Mouse (Mus musculus) gastrocnemius, postnatal 10 days (tissue): ENCODE results near the gene Mapk8ip3. TPM values are rescaled to one million over a fixed set of nuclear protein-coding genes. Genes with fewer than 3 reads are reported as not detected.
A peak's percentile ranks its signal among the peaks of the same experiment; 100 is the strongest.

Experiments used
- DNase-seq: peaks from one replicate; pipeline ENCODE4 v3.0.0; 2021; ENCODE audit warnings: mixed read lengths
- total RNA-seq, 2 experiments: library from RNA; stranded (reverse); gene quantifications; 2 replicates each; pipeline ENCODE4 v1.2.3; 2021

Gene Mapk8ip3
- total RNA-seq, 2 experiments from 2014 or later = 23.5 to 37.8 TPM

DNA sequence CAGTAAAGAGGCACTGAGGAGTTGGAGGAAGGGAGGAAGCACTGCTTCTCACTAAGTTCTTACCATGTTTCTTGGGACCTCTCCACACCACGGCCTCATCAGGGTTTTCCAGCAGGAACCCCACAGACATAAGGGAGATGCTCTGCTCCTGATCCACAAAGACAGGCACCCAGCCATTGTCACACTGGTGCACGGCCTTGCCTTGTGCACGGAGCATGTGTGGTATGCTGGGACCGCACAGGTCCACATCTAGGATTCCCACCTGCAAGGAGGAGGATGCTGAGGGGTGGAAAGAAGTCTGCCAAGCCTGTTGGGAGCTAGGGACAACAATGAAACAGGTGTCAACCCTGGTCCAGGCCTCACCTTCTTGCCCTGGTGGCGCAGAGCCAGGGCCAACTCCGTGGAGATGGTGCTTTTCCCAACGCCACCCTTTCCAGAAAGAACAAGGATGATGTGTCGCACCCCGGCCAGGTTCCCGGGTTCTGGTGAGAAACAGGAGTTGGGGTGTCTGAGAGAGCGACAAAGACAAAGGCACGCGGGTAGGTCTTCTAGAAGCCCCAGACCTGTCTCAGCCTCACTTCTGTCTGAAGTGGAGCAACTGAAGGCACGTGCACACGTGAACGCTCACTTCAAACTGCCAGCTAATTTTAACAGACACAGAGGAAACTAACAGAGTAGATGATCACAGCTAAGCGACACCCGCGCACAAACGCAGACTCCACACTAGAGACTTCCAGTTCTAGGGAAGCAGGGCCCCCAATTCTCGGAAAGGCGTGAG, 51.2 kb downstream of the Mapk8ip3 start:
- no peak for DNase-seq

- DNase-seq = no peak
Observed at GRCm38 (mm10) chr17:24884391-24884790, 52.4 kb downstream of the Mapk8ip3 start.

DNA sequence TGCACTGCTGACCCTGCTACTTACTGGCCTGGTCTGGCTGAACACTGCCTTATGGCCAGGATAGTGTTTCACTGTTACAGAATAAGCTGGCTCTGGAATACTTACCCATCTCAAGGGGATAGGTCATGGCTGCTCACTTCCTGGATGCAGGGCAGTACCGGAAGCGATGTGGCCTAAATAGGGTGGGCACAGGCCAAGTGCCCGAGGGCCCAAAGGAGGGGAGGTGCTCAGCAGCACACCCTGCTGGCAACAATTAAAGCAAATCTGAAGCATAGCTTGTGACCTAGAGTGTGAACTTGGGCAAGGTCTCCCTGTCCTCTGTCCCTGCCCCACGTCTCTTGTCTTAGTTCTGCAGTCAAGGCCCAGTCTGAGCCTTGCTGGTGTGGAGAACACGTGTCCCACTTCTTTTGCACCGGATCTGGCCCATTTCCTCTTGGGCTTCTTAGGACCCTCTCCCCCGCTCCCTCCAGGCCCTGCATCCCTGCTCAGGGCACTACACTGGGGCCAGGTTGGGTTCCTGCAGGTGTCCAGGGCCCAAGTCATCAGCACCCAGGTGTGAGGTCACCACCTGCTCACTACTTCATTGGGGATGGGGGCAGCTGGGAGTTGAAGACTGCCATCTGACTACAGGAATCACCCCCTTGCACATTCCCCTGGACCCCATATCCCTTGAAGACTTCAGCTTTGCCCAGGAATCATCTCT, 54.9 kb downstream of the Mapk8ip3 start:
- no peak for DNase-seq

DNA sequence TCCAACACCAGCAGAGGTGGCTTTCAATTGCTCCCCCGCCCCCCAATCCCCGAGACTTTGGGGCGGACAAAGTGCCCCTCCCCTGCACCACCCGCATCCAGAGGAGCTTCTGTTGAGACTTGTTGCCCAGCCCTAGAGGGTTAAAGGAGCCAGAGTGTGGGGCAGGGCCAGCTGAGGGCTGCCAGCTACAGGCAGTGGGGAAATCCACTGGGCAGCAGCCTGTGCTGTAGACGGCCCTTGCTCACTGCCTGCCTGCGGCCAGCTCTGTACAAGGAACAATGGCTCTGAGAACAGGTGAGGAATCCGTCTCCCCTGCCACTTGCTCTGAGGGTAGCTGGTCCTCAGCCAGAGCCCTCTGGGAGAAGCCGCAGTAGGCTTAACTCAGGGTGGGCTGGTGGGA, 58.2 kb downstream of the Mapk8ip3 start:
- no peak for DNase-seq

DNA sequence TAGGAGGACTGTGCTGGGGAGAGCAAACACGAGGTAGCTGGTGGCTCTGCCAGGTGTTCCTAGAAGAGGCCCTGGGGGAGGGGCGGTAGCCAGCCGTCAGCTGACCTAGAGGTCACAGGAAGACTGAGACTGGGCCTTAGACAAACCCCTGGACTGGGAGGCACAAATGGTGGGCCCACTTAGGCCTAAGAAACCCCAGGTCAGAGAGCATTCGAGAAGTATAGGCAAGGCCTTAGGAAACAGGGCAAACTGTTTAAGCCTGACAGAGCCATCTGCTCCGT, 58.7 kb downstream of the Mapk8ip3 start:
- DNase-seq = peak; percentile 63

GRCm38 (mm10) chr17:24877336-24878116, 59.3 kb downstream of the Mapk8ip3 start:
- peak; percentile 56 for DNase-seq

DNA sequence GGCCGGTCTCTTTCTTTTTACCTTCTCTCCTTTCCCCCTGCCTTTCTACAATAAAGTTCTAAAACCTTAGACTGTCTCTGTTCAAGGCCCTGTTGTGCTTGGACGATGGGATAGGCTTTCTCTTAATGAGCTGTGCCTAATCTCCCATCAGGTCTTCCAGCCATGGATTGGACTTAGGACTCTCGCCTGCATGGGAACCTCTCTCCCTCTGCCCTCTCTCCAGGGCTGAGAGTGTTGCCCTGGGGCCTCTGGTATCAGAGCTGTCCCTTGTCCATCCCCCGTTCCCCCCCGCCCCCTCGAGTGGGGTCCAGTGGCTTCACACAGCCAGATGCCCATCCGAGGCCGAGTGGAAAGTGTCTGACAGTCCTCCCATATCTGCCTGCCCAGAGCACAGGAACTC, 61.8 kb downstream of the Mapk8ip3 start:
- no peak for DNase-seq

DNA sequence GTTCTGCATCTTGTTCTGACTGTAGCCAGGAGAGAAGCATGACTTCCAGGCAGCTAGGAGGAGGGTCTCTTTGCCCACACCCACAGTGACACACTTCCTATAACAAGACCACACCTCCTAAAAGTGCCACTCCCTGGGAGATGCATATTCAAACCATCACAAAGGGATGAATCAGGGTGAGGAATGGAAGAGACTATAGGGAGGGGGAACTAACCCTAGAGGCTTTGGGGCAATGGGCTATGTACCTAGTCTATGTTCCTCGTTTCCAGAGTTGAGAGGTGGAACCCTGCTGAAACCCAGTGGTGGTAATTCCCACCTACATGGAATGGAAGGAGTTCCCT, 62.4 kb downstream of the Mapk8ip3 start:
- no peak for DNase-seq

GRCm38 (mm10) chr17:24873695-24874404, 62.9 kb downstream of the Mapk8ip3 start:
- DNase-seq = no peak

GRCm38 (mm10) chr17:24867914-24868313, 68.9 kb downstream of the Mapk8ip3 start:
- DNase-seq = no peak

- DNase-seq = no peak
Observed at GRCm38 (mm10) chr17:24865776-24866175, 71.0 kb downstream of the Mapk8ip3 start, which contains the start of gene Igfals. Gene Igfals, plus strand, starts transcription at chr17:24865997.

DNA sequence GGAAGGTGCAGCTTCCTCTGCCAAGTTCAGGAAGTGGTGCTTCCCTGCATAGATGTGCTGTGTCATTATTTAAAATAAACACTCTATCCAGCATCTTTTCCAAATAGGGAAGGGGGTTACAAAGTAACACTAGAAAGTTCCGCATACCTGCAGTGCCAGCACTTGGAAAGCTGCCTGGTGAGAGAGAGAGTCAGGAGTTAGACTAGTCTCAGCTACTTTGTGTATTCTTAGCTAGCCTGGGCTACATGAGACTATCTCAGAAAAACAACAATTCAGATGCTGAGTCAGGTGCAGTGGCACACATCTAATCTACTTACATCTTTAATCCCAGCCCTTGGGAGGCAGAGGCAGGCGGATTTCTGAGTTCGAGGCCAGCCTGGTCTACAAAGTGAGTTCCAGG, 75.0 kb downstream of the Mapk8ip3 start:
- no peak for DNase-seq

- no peak for DNase-seq
Observed at GRCm38 (mm10) chr17:24860076-24860475, 76.7 kb downstream of the Mapk8ip3 start.

- DNase-seq = no peak
Observed at GRCm38 (mm10) chr17:24858967-24859366, 77.8 kb downstream of the Mapk8ip3 start.

DNA sequence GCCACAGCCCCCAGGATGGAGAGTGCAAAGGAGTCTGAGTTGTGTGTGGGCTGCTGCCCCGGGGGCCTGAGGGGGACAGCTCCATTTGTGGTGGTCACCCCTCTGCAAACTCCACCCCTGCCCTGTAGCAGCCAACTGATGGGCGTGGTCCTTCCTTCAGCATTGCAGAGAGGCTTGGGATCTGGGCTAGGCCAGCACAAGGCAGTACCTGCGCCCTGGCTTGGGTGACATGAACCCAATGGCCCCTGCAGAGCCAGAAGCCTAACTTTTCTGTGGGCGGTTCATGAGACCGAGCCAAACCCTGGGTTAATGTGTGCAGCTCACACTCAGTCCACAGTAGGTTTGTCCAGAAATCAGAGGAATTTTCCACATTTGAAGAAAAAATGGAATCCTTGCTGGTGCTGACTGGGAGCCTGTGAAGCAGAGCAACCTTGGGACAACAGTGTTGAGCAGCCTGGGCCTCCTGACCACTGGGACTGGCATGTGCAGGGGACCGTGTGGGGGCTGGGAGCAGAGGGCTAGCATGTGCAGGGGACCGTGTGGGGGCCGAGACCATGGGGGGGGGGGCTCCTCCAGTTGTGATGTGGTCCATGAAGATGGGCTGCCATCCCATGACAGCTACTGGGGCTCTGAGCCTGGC, 78.8 kb downstream of the Mapk8ip3 start:
- DNase-seq = no peak

- DNase-seq = no peak
Observed at GRCm38 (mm10) chr17:24856589-24856988, 80.2 kb downstream of the Mapk8ip3 start.

DNA sequence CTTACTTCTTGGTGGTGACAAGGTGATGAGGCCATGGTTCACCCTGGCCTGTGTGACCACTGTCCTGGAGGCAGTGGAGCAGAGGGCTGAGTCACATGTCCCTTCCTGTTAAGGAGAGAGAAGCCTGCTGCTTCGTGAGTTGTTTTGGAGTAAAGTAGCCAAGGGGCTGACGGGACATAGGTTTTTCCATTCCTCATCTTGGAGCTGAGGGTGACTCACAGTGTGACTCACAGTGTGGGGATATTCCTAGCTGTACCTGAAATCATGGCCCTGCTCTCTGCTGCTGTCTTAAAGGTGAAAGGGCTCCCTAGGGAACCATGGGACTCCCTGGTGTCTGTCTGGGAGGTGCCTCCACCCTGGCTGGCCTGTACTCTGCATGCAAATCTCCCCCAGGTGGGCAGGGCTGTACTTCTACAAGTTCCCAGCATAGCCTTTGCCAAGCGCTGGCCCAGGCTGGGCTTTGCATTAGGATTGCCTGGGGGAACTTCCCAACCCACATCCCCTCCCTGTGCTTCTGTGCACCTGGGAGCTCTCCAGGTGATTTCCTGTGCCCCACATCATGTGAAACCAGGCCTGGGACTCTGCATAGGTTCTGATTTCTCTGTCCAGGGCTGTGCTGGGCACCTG, 80.8 kb downstream of the Mapk8ip3 start:
- no peak for DNase-seq

DNA sequence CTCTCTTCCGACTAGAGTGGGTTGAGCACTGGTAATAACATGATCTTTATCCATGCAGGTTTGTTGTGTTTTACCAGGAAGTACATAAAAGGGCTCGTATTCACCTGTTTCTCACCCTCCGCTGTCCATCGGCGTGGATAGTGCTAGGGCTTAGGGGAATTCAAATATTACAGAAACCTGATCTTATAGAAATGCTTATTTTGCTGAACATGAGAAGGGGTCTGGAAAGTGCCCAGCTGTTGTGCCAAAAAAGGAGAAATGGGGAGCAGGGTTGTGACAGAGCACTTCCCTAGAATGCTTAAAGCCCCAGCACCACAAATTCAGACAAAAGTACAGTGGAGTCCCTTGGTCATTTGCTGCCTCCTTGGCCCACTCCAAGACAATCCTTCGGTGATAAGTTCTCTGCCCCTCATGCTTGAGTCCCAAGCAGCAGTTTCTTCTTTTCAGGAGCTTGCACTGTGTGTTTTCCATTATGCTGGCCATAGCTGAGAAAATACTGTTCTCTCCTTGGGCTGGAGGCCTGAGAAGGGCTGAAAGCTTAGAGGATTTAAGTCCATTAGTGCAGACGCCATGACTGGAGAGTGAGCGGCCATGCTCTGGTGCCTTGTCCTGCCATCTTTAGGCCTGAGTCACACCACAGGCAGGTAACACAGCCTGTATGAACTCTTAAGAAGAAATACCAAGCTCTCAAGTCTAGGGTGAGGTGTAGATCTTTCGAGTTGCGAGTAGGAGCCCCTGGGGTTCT, 85.2 kb downstream of the Mapk8ip3 start:
- DNase-seq = no peak

- no peak for DNase-seq
Observed at GRCm38 (mm10) chr17:24850773-24851127, 86.0 kb downstream of the Mapk8ip3 start.

DNA sequence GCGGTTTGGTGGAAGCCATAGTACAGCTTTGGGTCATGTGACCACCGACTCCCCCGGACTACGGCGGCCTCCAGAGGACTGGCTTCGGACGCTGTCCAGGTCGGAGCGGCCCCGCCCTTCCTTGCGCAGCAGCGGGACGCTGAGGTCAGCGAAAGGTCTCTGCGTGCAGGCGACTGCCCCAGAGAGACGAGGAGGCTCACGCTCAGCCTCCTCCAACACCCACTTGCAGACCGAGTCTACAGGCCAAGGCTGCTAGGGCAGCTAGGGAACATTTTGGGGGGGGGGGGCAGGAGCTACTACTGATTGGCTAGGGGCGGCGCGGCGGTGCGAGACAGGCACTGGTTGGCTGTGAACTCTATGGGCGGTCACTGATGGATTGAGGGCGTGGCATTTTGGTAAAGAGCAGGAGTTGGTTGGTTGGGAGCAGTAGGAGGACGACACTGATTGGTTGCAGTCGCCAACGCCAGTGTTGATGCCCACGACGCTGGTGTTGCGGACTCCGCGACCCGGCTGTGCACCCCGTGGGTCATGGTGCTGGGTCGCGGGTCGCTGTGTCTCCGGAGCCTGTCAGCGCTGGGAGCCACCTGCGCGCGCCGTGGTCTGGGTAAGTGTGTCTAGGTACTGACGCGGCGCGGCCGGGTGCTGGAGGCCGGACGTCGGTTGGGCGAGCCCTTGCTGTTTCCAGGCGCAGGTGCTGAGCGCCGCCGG, 86.6 kb downstream of the Mapk8ip3 start, which contains the start of gene Fahd1:
Gene Fahd1 (minus strand): TSS at position 300 of the 708 bp plus-strand sequence.
- DNase-seq = peak; percentile 89
